Mouse (Mus musculus) monocyte, adult 5-6 weeks (primary cell): ENCODE measurements around the gene Ammecr1. TPM values are rescaled to one million over a fixed set of nuclear protein-coding genes. Genes with fewer than 3 reads are reported as not detected.

Experiments
- ATAC-seq: fragments of 153-309, 156-312 bp; replicated peaks from 2 replicates; pipeline ENCODE4 v1.8.0; 2017; ENCODE audit warnings: mild to moderate bottlenecking; ENCODE audit not compliant: low TSS enrichment, insufficient number of reproducible peaks, severe bottlenecking, poor library complexity, low FRiP score
- total RNA-seq: library from RNA; stranded (forward); fragments of 200-1000, 200-491, 200-594 nt; gene quantifications from 3 replicates; pipeline ENCODE4 v1.2.3, GENCODE M21; 2017

The Ammecr1 gene
- total RNA-seq: 3.1 to 9.0 TPM (median 5.3 TPM) in 3 replicates

- peak; percentile 95 for ATAC-seq
Observed at GRCm38 (mm10) chrX:142966008-142966966, at the start of gene Ammecr1. Gene Ammecr1, minus strand, starts transcription at chrX:142966728.

DNA sequence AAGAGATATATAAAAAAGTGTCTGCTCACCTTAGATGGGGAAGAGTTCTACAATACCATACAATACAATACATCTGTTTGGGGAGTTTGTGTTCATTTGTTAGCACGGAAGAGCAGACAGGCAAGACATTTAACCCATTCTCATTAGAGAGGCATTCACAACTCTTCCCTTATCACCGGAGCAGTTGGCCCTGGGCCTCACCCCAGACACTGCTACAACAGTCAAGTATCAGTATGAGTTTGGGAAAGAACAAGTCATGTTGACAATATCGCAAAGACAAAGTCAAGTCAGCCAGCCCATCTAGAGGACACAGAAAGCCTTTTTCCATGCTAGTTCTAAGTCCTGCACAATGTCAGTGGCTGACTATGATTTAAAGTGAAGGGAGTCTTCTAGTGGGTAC, 47.6 kb upstream of the Ammecr1 start:
- no peak for ATAC-seq

DNA sequence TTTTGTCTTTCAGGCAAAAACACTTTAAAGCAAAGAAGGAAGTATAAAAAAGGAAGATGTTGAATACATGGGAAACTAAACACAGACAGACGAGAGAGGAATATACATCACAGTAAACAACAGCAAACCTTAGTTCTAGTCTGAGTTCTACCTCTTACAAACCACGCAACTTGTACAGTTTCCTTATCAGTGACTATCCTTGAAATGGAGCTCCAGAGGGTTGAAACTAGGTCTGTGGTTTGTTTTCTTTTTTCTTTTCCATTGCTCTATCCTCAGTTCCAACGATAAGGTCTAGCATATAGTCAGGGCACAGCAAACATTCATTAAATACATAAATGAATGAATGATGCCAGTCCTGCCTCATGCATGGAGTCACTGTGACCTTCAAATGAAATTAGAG, 45.8 kb upstream of the Ammecr1 start:
- no peak for ATAC-seq

GRCm38 (mm10) chrX:143011865-143012264, 45.3 kb upstream of the Ammecr1 start:
- no peak for ATAC-seq

DNA sequence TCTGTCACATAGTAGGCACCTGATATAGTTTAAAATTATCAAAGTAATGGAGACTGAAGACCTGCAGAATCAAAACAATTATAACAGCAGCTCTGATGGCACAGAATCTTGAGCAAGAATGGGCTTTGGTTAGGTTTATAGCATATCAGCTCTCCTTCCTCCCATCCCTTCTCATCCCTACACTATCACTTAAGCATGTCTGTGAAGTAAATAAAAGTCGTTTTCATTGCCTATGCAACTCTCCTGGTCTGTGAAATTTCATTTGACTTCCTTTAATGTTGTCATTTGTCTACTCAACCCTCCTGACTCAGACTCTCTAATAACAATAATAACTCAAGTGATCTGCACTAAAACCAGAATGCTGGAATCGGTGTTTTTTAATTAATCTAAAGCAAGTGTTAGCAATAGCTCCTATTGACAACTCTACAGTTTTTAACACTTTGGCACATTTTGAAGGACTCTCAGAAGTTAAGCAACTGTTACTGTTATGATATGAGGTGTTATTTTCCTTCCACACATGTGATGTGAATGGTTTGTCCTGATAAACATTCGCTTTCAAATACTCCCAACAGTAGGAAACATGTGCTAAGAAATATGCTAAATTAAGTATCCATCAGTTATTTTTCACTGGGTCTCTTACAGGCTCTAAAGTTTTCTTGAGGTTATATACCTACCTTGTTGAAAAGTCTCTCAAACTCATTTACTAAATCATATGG, 37.8 kb upstream of the Ammecr1 start:
- ATAC-seq: no peak

- no peak for ATAC-seq
Observed at GRCm38 (mm10) chrX:142997214-142997613, 30.7 kb upstream of the Ammecr1 start.

DNA sequence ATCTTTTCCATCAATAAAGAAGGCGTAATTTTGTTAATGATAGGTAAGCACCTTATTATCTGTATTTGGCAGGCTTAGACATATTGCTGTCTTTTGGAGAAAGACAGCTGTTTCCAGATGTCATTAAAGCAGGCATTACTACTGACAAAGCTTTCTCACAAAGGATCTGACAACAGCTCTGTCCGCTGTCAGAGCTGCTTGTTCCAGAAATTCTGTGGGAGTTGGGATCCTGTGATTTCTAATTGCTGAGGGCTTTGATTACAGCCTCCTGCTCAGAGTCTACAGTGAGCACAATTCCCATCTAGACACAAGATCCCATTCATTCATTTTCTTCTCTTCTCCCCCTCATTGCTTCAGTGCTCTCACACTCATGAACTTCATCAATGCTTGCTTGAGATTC, 28.0 kb upstream of the Ammecr1 start:
- no peak for ATAC-seq

DNA sequence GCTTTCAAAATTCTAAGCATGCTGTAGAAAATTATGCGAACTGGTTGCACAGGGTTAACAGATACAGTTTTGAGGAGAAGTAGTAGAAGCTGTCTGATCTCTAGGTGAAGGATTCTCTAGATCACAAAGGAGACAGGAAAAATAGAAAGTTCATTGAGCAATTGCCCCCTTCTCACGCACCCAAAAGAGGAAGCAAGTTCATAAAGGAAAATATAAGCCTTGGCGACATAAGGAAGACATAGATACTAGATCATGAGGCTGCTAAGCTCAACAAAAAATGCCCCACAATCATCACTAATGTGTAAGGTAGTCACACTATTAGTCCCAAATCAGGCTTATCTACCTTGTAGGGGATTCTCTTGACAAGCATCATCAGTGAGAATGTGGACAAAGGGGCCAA, 17.6 kb upstream of the Ammecr1 start:
- no peak for ATAC-seq

- ATAC-seq: no peak
Observed at GRCm38 (mm10) chrX:142983638-142984037, 17.1 kb upstream of the Ammecr1 start.

- ATAC-seq: no peak
Observed at GRCm38 (mm10) chrX:142981530-142982130, 15.1 kb upstream of the Ammecr1 start.

GRCm38 (mm10) chrX:142980855-142981529, 14.5 kb upstream of the Ammecr1 start:
- no peak for ATAC-seq

GRCm38 (mm10) chrX:142979224-142979623, 12.7 kb upstream of the Ammecr1 start:
- ATAC-seq: no peak

DNA sequence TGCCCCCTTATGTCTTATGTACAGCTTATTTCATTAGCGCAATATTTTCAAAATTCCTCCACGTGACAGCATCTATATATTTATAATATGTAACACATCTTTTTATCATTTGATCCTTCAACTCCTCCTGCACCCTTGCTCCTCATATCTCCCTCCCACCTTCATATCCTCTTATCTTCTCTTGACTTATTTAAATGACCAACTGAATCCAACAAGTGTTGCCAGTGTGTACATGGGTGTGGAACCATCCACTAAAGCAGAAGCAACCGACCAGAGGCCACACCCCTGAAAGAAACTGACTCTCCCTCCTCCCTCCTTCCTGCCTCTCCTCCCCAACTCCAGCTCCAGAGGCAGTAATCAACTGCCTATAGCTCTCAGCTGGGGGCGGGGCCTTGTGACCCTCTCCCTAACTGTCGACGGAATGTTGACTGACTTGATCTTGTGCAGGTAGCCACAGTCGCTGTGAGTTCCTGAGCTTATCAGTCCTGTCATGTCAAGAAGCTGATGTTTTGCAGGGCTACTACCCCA, 6.0 kb upstream of the Ammecr1 start:
- 0 out of 2 replicates have a peak, but pooled peaks have one; percentile 40 for ATAC-seq

GRCm38 (mm10) chrX:142971759-142972158, 5.2 kb upstream of the Ammecr1 start:
- ATAC-seq: no peak

GRCm38 (mm10) chrX:142967067-142967466, 539 bp upstream of the Ammecr1 start:
- no peak for ATAC-seq

DNA sequence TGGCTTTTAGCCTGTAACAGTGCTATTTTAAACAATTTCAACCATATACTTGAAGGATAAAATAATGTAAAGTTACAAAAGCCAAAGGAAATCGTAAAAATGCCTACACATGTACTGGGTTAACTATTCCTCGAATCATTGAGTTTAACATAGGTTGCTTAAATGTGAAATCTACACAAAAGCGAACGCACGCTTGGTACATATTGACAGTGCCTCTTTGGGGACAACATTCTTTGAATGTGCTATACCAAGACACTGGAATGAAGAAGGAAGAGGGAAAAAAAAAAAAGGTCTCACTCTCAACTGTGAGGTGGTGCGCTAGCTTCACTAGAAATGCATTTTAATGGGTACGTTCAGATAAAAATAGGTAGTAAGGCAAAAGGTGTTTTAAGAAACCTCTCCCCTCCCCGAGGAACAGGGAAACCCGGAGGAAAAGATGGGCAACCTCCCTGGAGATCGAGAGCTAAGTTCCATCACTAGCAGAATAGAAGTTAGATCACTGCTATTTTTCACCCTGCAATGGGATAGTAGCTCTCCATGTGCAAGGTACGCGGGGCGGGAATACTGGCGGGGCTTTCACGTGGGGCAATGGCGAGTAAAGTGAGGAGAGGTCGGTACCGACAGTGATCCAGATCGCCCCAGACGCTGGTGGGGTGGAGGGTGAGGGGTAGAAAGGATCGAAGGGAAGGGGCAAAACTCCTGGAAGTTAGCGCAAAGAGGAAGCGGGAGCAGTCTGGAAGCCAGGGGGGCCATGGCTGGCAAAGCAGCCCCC, 1.1 kb downstream of the Ammecr1 start:
- no peak for ATAC-seq

DNA sequence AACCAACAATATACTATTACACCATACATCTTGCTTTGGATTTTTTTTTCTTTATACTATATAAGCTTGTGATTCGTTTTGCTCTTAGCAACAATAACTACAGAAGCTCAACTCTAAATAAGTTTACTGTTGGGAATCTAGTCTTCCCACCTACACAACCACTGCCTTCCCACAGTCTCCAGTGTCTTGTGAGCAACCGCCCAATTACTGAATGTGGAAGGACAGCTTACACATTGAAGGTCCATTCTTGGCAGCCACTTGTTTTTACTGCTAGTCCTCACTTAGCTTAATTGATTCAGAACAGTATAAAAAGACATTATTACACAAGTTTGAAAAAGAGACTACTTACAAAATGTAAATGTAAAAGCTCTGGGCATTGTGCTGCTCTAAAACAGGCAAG, 6.1 kb downstream of the Ammecr1 start:
- ATAC-seq: no peak
